Mouse (Mus musculus) layer of hippocampus, postnatal 10 days (tissue): ENCODE data around the gene Megf6. TPM values are rescaled to one million over a fixed set of nuclear protein-coding genes. Genes with fewer than 3 reads are reported as not detected.

Source experiments
- DNase-seq, 2 experiments: peaks; one replicate each; pipeline ENCODE4 v3.0.0; 2021; ENCODE audit warnings: low spot score in 2 of 2
- total RNA-seq, 2 experiments: library from RNA; stranded (reverse); gene quantifications; 2 replicates each; pipeline ENCODE4 v1.2.3; 2021

Megf6 gene
- total RNA-seq, 2 experiments from 2014 or later, result 11.4 to 11.6 TPM

DNA sequence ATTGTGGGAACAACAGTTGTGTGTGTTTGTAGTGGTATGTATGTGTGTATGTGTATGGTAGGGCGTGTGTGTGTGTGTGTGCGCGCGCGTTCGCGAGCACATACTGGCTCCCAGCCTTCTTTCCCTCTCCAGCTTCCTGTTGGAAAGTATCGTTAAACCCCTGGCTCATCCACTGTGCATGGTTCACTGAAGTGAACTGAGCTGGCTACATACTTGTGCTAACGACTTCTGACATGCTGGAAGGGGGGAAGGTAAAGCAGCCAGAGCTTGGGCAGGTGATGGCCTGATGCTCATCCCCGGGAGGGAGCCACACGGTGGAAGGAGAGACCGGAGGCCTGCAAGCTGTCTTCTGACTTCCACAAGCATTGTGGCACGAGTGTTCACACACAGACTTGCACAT, 40.9 kb downstream of the Megf6 start:
- DNase-seq, result no peak

DNA sequence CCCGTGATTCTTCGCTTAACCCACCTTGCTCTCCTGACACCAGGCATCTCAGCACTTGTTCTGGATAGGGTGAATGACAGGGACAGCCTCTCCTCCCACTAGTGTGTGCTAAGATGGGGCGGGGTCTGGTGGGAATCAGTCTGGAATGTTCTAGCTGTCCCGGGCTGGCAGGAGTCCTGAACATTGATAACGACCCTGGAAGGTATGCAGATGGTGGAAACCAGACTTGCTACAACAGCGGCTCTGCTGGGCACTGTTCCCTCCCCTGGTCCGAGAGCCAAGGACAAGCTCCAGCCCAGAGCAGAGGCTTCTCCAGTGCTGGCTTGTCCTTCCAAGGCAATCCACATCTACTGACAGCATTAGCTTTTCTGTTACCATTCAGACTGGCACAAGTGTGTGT, 43.1 kb downstream of the Megf6 start:
- peak in 1 of 2 experiments; percentile 37 for DNase-seq

DNA sequence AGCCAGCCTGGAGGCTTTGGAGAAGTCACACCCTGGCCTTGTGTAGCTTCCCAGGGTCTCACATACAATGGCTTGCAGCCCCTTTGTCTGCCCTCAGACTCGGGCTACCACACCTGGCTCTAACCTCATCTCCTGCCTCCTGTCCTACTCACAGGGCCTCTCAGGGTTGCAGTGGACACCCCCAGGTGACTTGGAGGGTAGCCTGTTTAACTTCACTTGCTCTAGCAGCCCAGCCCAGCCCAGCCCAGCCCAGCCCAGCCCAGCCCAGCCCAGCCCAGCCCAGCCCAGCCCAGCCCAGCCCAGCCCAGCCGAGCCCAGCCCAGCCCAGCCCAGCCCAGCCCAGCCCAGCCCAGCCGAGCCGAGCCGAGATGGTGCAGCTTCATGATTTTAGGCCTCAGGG, 43.5 kb downstream of the Megf6 start:
- DNase-seq, result no peak

DNA sequence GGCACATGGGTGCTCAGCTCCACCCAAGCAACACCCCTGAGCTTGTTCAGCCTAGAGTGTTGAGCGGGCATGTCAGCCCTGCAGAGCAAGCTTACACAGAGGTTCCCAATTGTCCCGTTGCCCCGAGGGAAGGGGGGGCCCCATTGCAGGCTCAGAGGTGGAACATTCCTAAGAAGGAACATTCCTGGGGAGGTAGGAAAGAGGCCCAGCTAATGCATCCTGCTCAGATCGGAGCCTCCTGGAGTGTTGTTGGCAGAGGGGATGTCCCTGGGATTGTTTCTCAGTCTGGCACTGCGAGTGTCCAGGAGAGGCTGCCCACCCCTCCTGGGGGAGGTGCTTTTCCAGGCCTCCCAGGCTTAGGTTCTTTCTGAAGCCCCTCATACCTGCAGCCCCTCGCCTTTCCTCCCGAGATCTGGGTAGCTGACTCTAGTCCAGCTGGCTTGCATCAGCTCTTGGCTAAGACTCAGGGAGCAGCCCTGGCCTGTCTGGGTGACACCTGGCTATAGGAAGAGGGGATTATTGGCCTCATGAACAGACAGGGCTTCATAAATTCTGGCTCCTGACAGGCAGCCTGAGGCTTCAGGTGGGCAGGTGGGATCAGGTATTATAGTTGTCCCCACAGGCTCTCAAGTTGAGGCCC, 47.3 kb downstream of the Megf6 start:
- no peak for DNase-seq

DNA sequence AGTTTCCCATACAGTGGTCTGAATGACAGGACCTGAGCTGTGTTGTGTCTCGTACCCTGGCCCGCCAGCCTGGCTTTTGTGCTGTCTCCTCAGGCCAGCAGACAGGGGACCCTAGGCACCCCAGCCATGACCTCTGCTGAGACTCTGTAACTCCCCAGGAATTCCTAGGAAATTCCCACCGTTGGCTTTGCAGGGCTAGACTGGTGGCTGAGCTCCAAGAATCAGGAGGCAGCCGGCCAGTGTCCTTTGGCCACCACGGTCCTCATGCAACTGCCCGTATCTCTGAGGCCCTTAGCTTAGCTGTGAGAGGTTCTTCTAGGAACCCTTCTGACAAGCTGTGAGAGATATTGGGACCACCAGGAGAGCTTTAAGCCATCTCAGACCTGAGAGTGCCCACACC, 52.2 kb downstream of the Megf6 start:
- DNase-seq, result no peak

DNA sequence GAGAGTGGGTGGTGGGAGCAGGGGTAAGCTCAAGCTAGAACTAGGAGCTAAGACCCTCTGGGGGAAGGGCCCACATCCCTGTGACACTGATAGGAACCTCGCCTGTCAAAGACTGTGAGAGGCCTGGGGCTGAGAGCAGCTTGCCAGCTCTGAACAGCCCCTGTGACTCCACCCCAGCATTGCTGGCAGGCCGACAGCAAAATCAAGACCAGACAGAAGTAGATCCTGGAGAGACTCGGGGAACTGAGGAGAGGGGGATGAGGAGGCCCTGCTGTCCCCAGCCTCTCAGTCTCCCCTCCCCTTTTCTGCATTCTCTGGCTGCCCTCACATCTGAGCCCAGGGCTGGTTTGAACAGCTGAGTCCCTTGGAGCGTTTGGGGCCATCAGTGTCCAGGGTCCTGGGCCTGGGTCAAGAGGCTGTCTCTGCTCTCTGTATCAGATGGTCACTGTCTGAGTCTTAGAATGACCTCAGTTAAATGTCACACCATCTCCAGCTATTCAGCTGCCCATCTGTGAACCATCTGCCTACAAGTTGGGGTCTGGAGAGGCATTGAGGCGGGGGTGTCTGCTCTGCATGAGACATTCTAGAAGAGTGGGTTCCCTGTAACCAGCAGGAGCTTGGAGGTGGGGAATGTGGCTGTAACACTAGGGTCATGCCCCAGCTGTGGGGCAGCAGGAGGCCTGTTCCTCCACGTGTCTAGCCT, 53.9 kb downstream of the Megf6 start:
- peak in 1 of 2 experiments; percentile 46 for DNase-seq

DNA sequence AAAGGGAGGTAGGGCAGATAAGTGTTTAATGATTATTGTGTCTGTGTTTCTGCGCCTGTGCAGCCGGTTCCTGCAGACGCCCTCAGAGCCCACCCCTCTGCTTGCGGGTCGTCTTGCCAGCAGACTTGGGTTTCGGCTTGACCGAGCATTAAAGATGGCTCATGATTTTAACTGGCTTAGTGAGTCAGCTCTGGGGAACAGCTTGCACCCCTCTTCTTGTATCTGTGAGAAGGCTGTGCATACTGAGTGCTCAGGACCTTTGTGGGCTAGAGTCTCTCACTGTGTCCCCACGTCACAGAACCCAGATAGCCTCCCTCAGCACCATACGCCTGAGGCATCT, 54.4 kb downstream of the Megf6 start:
- no peak for DNase-seq

DNA sequence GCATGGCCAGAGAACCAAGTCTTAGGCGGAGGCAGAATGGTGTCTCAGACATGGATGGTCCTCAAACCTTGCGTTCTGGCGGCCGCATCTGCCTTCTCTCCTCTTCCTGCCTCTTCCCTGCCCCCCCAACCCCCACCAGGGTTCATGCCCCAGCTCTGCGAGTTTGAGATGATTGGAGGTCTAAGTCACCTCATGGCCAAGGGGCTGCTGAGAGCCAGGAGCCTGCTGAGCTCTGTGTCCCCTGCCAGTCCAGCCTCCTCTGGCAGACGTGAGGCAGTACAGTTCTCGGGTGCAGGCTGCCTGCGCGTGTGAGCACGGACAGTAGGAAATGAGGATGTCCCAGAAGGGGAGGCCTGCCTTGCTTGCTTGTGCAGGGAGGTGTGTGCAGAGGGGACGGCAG, 56.1 kb downstream of the Megf6 start:
- no peak for DNase-seq

DNA sequence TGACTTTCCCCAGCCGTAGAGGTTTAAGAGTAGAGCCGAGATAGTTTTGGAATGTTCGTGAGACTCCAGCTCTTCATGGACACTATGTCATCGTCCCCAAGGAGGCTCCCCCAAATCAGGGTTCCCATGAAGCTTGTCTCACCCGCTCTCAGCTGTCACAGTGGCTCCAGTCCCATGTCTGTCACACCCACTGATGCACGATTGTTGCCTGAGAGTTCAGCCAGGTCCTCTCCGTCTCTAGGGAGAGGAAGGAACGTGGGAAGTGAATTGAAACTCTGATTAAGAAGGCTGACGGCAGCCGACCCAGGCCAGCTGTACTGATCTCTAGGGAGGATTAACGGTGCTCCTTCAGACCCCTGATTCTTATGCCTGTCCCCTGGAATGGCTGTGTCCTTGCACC, 57.8 kb downstream of the Megf6 start:
- DNase-seq, result no peak

DNA sequence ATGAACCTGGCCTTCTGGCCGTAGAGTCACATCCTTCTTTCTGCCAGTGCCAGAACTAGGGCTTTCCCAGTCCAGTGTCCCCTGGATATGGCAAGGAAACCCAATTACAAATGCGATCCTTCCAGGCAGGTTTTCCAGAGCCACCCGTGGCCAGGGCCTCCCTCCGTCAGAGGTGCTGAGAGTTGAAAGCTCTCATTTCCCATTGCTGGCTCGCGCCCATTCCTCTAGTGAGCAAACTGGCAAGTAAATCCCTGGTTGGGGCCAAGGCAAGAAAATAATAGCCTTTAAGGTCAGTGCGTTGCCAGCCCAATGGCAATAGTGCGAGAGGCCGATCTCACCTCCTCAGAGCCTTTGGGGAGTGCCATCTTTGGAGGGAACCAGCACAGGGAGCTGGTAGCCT, 59.0 kb downstream of the Megf6 start:
- DNase-seq, result no peak

DNA sequence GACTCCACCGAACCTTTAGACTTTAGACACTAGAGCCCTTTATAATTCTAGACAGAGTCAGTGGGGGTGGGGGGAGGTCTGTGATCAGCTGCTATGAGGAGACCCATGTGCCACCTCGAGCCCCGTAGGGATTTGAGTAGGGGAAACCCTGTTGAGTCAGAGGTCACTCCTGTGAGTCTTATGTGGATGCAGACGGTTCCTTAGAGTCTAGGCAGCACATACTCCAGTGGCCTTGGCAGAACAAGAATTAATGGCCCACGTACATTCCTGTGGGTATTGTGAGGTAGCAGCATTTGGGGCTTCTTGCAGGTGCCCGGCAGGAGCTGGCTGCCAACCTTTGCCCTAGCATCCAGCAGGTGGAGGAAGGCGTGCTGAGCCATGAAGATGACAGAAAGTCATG, 60.9 kb downstream of the Megf6 start:
- DNase-seq, result no peak

DNA sequence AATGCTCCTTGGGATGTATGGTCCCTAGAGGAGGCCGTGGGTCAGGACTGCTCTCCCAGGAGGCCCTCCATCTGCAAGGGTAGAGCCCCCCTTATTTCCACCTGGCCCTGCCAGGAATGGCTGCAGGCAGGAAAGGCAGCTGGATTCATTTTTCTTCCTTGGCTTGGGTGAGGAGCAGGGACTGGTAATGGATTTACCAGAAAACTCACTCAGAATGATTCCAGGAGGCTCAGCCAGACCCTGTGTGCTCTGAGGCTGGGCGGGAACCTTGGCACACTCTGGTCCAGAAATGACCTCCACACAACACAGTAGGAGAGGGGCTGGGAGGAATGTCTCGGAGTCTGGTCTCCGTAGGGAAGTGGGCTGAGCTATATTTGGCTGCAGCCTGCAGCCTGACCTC, 61.8 kb downstream of the Megf6 start:
- DNase-seq, result no peak

DNA sequence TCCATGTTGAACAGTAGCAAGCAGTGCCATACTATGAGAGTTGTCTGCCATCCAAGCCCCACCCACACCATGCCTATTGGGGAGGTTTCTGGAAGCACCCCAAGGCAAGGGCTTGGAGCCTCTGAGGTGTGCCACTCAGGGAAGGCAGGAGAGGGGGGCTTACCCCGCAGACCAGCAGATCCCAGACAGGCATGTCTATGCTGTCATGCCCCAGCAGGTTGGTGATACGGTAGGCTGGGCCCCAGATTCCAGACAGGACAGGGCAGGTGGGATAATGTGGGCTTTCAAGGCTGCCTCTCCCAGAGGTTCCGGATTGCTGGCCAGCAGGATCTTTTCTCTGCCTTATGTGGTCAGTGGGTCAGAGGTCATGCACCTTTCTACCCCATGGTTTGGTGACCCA, 65.5 kb downstream of the Megf6 start:
- DNase-seq, result no peak

DNA sequence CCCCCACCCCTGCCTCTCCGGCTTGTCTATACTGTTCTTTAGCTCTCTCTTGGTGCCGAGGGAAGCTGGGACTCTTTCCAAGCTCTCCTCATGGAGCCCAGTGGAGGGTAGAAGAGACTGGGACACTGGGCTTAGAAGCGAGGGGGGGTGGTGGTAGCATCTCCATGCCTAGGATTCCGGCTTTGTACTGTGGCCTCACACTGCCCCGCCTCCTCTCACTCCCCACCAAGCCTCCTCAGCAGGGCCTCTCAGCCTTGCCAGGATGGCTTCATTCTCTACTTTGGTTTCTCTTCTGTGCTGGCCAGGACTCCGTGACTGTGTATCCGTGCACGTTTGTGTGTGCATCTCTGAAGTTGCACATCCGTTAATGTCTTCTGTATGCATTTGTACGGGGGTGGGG, 66.4 kb downstream of the Megf6 start:
- no peak for DNase-seq

DNA sequence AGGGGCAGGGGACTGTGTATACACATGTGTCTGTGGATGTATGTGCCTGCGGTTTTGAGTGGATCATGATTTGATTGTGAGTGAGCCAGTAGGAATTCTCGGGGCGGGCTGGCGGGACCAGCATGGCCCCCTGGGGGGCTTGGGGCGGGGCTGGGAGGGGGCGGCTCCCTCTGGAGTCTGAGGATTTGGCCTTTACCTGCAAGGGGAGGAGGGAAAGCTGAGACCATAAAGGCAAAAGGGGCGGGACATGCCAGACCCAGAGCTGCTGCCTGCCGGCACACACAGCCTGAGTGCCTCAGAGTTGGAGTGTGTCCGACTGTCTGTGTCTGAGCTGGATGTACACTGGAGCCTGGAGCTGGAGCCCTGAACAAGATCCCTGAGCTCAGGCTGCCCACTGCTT, 66.8 kb downstream of the Megf6 start:
- DNase-seq, result no peak

DNA sequence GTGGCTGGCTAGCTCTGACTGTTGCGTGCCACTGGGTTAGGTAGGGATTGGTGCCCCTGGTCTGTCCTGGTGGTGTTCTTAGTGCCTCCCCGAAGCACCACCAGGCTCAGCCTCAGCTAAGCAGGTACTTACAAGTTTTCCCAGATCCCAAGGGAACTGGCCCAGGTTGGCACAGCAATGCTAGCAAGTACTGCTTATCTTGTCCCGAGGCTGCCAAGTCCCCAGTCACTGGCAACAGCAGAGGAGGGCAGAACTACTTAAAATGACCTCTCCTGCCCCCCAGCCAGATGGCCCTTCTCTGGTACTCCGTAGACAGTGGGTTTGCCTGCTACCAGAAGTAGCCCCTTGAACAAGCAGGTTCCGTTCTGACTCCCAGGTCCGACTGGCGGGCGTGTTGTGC, 68.7 kb downstream of the Megf6 start:
- DNase-seq, result no peak

DNA sequence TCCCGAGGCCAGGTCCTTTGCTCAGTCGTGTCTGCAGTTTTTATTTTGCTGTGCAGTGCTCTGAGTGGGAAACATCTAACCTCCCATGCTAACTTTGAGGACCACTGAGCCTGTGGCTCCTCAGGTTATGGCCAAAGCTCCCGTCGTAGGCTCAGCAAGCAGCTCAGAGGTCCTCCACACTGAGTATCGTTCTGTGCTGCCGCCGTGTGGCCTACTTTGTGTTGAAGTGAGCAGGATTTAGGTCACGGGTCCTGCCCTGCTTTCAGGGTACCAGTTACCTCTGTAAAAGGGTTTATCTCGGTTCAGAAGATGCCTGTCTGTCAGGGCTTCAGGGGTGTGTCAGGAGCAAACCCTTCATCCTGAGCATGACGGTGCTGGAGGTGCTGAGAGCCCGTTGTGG, 70.1 kb downstream of the Megf6 start:
- no peak for DNase-seq

DNA sequence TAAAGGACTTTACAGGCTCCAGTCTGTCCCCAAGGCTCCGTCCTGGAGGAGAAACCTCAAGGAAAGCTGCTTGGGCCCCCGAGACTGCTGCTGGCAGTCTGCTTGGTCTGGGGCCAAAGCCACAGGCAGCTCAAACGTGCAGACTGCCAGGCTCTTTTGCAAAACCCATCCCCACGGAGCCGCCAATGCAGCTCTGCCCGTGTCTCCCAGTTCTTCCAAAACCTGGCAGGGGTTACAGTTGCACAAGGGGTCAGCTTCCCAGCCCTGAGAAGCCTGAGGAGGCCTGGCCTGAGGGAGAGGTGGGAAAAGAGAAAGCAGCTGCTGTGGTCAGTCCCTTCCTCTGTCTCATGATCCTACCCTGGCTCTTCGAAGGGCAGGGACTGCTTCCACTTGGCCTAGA, 74.8 kb downstream of the Megf6 start:
- DNase-seq, result no peak

DNA sequence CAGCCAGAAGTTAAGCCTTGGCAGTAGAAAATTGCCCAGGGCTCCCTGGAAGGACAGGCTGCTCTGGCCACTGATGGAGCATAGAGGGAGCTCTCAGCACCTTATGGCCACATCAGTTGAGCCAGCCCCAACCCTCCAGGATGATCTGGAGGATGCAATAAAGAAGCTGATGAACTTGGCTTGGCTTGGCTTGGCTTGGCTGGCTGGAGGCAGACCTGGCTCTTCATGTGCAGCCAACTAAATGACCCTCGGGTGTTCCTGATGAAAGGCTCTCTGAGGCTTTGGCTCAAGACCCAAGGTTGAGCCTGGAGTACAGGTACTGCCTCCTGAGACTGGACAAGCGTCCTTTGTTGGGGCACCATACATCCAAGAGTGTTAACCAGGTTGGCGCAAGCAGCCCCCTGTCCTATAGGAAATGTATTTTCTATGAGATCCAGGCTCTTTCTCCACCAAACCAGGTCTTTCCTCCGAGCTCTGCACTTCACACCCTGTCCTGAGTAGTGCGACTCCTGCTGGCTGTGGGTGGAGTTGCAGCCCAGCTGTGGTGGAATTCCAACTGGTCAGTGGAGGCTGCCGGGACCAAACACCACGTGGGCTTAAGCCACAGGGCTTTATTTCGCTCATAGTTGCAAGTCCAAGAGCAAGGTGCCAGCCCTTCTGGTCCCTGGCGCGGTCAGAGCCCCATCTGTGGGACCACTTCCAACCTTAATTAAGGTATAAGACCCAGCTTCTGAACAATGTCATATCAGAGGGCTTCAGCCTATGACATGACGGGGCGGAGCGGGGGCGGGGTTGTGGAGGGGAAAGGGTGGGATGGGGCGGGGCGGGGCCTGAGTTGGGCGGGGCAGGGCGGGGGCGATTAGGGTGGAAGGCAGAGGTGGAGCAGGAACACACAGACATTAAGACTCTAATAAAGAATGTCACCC, 75.8 kb downstream of the Megf6 start:
- DNase-seq, result peak; percentile 77 to 80

DNA sequence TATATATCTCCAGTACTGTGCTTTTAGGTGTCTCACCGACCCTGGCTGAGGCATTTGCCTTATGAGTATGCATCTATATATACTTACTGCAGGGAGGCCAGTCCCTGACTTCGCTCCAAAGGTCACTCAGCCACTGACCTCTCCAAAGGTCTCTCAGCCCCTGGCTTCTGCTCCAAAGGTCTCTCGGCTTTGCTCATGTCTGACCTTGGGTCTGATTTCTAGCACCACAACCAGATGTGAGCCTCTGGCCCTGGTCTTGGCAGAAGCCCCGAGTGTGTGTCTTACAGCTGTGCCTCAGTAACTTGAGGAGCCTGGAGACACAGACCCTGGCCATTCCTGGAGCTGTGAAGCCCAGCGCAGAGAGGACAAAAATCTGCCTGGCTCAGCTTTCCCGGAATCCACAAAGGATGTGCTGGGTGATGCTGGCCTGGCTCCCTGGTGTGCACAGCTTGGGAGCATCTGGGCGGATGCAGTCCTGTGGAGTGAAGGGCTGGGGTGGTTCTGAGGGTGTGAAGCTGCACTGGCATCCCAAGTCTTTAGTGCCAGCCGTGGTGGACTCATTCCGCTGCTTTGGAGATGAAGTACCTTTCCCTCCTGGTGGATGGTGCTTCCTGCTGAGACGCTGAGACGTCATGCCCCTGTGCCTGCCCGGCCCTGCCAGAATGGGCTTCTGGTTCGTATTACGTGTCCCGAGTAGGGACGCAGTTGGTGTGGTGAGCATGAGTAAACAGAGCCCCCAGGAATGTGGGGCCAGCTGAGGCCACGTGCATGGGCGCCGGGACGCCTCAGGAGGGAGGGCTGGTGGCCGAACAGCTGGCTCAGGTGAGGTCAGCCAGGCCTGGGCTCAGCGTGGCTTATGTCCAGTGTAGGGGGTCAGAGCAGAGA, 76.9 kb downstream of the Megf6 start:
- no peak for DNase-seq

DNA sequence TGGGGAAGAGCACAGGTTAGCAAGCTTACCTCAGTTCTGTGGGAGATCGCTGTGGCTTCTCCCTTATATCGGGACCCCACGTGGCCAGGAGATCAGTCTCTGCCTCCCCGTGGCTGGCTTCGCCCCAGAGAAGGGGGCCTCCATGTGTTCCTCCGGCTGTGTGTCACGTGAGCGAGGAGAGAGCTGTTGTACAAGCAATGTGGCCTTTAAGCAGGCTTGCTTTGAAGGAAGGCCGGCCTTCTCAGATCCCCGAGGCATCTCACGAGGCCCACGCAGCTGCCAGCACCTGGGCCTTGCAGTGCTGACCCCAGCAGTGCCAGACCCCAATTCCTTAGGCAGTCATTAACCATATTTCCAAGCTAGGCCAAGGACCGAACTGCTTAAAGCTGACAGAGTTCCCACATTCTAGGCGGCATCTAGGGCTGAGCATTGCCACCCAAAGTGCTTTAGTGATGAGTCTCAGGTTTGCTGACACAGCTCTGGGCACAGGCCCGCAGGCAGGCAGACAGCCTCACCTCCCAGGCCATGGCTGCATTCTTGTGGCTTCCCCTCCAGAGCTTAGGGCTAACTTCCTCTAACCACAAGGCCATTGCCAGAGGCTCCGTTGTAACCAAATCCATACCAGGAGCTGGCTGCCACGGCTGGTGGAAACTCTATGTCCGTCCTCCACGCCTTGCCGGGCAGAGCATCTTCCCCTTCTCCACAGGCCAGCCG, 77.7 kb downstream of the Megf6 start:
- DNase-seq, result no peak
